Mouse (Mus musculus): ENCODE data around the gene Camta1. TPM values are rescaled to one million over a fixed set of nuclear protein-coding genes. Genes with fewer than 3 reads are reported as not detected.
"Not testable (repeated sequence)": the region's sequence is repeated elsewhere in the genome, so short reads cannot be mapped to it uniquely, and the experiment has no call there.

The Camta1 gene
- polyA plus RNA-seq, 1 experiment from 2014 or later, result 106 TPM

GRCm38 (mm10) chr4:150880364-150880763 is 981.3 kb downstream of the Camta1 start:
- H3K9ac ChIP-seq (ENCODE audit: low read length), result no peak overlapping the region
- peaks cover 13% of the 10 kb centered on the region; the same call in 1 of the 2 replicates for H3K9me3 ChIP-seq (ENCODE audit: control insufficient read depth, low read length)
- no peak overlapping the region for H3K4me3 ChIP-seq (ENCODE audit: low read depth, low read length)
- DNase-seq (ENCODE audit: low spot score) (no peak), ATAC-seq (ENCODE audit: insufficient number of reproducible peaks, low FRiP score, low TSS enrichment, low read depth) (no peak)
- H3K36me3 ChIP-seq (ENCODE audit: control insufficient read depth, insufficient read depth, low read length), result no peaks in the 10 kb centered on the region
- no peaks in the 10 kb centered on the region for H3K4me1 ChIP-seq (ENCODE audit: control insufficient read depth, insufficient read depth, low read length)
- H3K27ac ChIP-seq (replicated peaks; ENCODE audit: low read depth, low read length), result no peak overlapping the region
- 90% methylated on average over 5 of the region's 5 CpGs for WGBS
- no peaks in the 10 kb centered on the region for H3K27me3 ChIP-seq (ENCODE audit: control insufficient read depth, insufficient read depth, low read length)
- no peak overlapping the region for H3K4me2 ChIP-seq (ENCODE audit: low read depth, severe bottlenecking)

- no peak overlapping the region for H3K27ac ChIP-seq (replicated peaks; ENCODE audit: low read depth, low read length)
Measured at GRCm38 (mm10) chr4:150879631-150880030, 982.0 kb downstream of the Camta1 start.

GRCm38 (mm10) chr4:150875393-150875792 is 986.3 kb downstream of the Camta1 start:
- Histone ChIP-seq H3K36me3 (ENCODE audit: control insufficient read depth, insufficient read depth, low read length) (no peaks in the 10 kb centered on the region), H3K9me3 (ENCODE audit: control insufficient read depth, low read length) (peaks cover 13% of the 10 kb centered on the region; the same call in 1 of the 2 replicates), H3K9ac (ENCODE audit: low read length) (no peak overlapping the region), H3K4me3 (ENCODE audit: low read depth, low read length) (no peak overlapping the region), H3K27ac (replicated peaks; ENCODE audit: low read depth, low read length) (no peak overlapping the region), H3K4me1 (ENCODE audit: control insufficient read depth, insufficient read depth, low read length) (peaks cover 18% of the 10 kb centered on the region), H3K4me2 (ENCODE audit: low read depth, severe bottlenecking) (no peak overlapping the region), H3K27me3 (ENCODE audit: control insufficient read depth, insufficient read depth, low read length) (no peaks in the 10 kb centered on the region)
- no peak for DNase-seq (ENCODE audit: low spot score)
- no peak for ATAC-seq (ENCODE audit: insufficient number of reproducible peaks, low FRiP score, low TSS enrichment, low read depth)
- WGBS, result 89% methylated on average over 10 of the region's 10 CpGs

More at GRCm38 (mm10) chr4:150879631-150880030, 982.0 kb downstream of the Camta1 start:
- H3K27me3 ChIP-seq (ENCODE audit: control insufficient read depth, insufficient read depth, low read length), result no peaks in the 10 kb centered on the region
- DNase-seq (ENCODE audit: low spot score) (no peak), ATAC-seq (ENCODE audit: insufficient number of reproducible peaks, low FRiP score, low TSS enrichment, low read depth) (no peak)
- H3K36me3 ChIP-seq (ENCODE audit: control insufficient read depth, insufficient read depth, low read length), result no peaks in the 10 kb centered on the region
- H3K4me3 ChIP-seq (ENCODE audit: low read depth, low read length), result no peak overlapping the region
- no peak overlapping the region for H3K4me2 ChIP-seq (ENCODE audit: low read depth, severe bottlenecking)
- peaks cover 13% of the 10 kb centered on the region; the same call in 1 of the 2 replicates for H3K9me3 ChIP-seq (ENCODE audit: control insufficient read depth, low read length)
- H3K9ac ChIP-seq (ENCODE audit: low read length), result no peak overlapping the region
- H3K4me1 ChIP-seq (ENCODE audit: control insufficient read depth, insufficient read depth, low read length), result no peaks in the 10 kb centered on the region
- WGBS, result 92% methylated on average over 22 of the region's 22 CpGs

GRCm38 (mm10) chr4:150874416-150874815 is 987.3 kb downstream of the Camta1 start:
- not testable (repeated sequence) for H3K4me2 ChIP-seq (ENCODE audit: low read depth, severe bottlenecking); DNase-seq (ENCODE audit: low spot score); H3K27me3 ChIP-seq (ENCODE audit: control insufficient read depth, insufficient read depth, low read length); H3K4me3 ChIP-seq (ENCODE audit: low read depth, low read length); H3K27ac ChIP-seq (replicated peaks; ENCODE audit: low read depth, low read length); H3K9ac ChIP-seq (ENCODE audit: low read length); ATAC-seq (ENCODE audit: insufficient number of reproducible peaks, low FRiP score, low TSS enrichment, low read depth); H3K36me3 ChIP-seq (ENCODE audit: control insufficient read depth, insufficient read depth, low read length); H3K9me3 ChIP-seq (ENCODE audit: control insufficient read depth, low read length)
- peaks cover 22% of the 10 kb centered on the region for H3K4me1 ChIP-seq (ENCODE audit: control insufficient read depth, insufficient read depth, low read length)
- 72% methylated on average over 4 of the region's 4 CpGs for WGBS

GRCm38 (mm10) chr4:150872681-150873080 is 989.0 kb downstream of the Camta1 start:
- no peaks in the 10 kb centered on the region for H3K36me3 ChIP-seq (ENCODE audit: control insufficient read depth, insufficient read depth, low read length)
- H3K4me1 ChIP-seq (ENCODE audit: control insufficient read depth, insufficient read depth, low read length), result peaks cover 22% of the 10 kb centered on the region
- no peak for DNase-seq (ENCODE audit: low spot score)
- no peak for ATAC-seq (ENCODE audit: insufficient number of reproducible peaks, low FRiP score, low TSS enrichment, low read depth)
- peak overlapping the region; percentile 44 for H3K27ac ChIP-seq (replicated peaks; ENCODE audit: low read depth, low read length)
- WGBS, result 74% methylated on average over 8 of the region's 8 CpGs
- H3K9me3 ChIP-seq (ENCODE audit: control insufficient read depth, low read length), result no peaks in the 10 kb centered on the region
- H3K27me3 ChIP-seq (ENCODE audit: control insufficient read depth, insufficient read depth, low read length), result no peaks in the 10 kb centered on the region
- no peak overlapping the region for H3K4me2 ChIP-seq (ENCODE audit: low read depth, severe bottlenecking)
- no peak overlapping the region for H3K4me3 ChIP-seq (ENCODE audit: low read depth, low read length)
- H3K9ac ChIP-seq (ENCODE audit: low read length), result no peak overlapping the region; the same call in 1 of the 2 replicates

- DNase-seq (ENCODE audit: low spot score) (no peak), ATAC-seq (ENCODE audit: insufficient number of reproducible peaks, low FRiP score, low TSS enrichment, low read depth) (peak; percentile 65; the same call in 1 of the 2 replicates)
- no peak overlapping the region for H3K4me2 ChIP-seq (ENCODE audit: low read depth, severe bottlenecking)
- peaks cover 22% of the 10 kb centered on the region for H3K4me1 ChIP-seq (ENCODE audit: control insufficient read depth, insufficient read depth, low read length)
- no peaks in the 10 kb centered on the region for H3K36me3 ChIP-seq (ENCODE audit: control insufficient read depth, insufficient read depth, low read length)
- H3K27ac ChIP-seq (replicated peaks; ENCODE audit: low read depth, low read length), result peak overlapping the region; percentile 44
- H3K4me3 ChIP-seq (ENCODE audit: low read depth, low read length), result no peak overlapping the region
- no peaks in the 10 kb centered on the region for H3K9me3 ChIP-seq (ENCODE audit: control insufficient read depth, low read length)
- H3K9ac ChIP-seq (ENCODE audit: low read length), result no peak overlapping the region; the same call in 1 of the 2 replicates
- no peaks in the 10 kb centered on the region for H3K27me3 ChIP-seq (ENCODE audit: control insufficient read depth, insufficient read depth, low read length)
- WGBS, result 27% methylated on average over 9 of the region's 9 CpGs
Measured at GRCm38 (mm10) chr4:150872139-150872651, 989.5 kb downstream of the Camta1 start.

- peak; percentile 73; the same call in 1 of the 2 replicates for ATAC-seq (ENCODE audit: insufficient number of reproducible peaks, low FRiP score, low TSS enrichment, low read depth)
- H3K9me3 ChIP-seq (ENCODE audit: control insufficient read depth, low read length), result no peaks in the 10 kb centered on the region
- H3K4me3 ChIP-seq (ENCODE audit: low read depth, low read length), result no peak overlapping the region
- H3K36me3 ChIP-seq (ENCODE audit: control insufficient read depth, insufficient read depth, low read length), result peaks cover 5% of the 10 kb centered on the region
- H3K27me3 ChIP-seq (ENCODE audit: control insufficient read depth, insufficient read depth, low read length), result no peaks in the 10 kb centered on the region
- H3K4me2 ChIP-seq (ENCODE audit: low read depth, severe bottlenecking), result no peak overlapping the region
- H3K4me1 ChIP-seq (ENCODE audit: control insufficient read depth, insufficient read depth, low read length), result peaks cover 22% of the 10 kb centered on the region
- peak overlapping the region; percentile 44 for H3K27ac ChIP-seq (replicated peaks; ENCODE audit: low read depth, low read length)
- H3K9ac ChIP-seq (ENCODE audit: low read length), result no peak overlapping the region
- peak; percentile 45 for DNase-seq (ENCODE audit: low spot score)
- WGBS, result 32% methylated on average over 10 of the region's 10 CpGs
Measured at GRCm38 (mm10) chr4:150871392-150872138, 990.1 kb downstream of the Camta1 start.

GRCm38 (mm10) chr4:150870963-150871391 is 990.7 kb downstream of the Camta1 start:
- DNase-seq (ENCODE audit: low spot score), result no peak
- WGBS, result 87% methylated on average over 13 of the region's 13 CpGs
- Histone ChIP-seq H3K27me3 (ENCODE audit: control insufficient read depth, insufficient read depth, low read length) (no peaks in the 10 kb centered on the region), H3K9me3 (ENCODE audit: control insufficient read depth, low read length) (no peaks in the 10 kb centered on the region), H3K27ac (replicated peaks; ENCODE audit: low read depth, low read length) (no peak overlapping the region), H3K4me1 (ENCODE audit: control insufficient read depth, insufficient read depth, low read length) (peaks cover 22% of the 10 kb centered on the region), H3K9ac (ENCODE audit: low read length) (no peak overlapping the region), H3K4me3 (ENCODE audit: low read depth, low read length) (no peak overlapping the region), H3K4me2 (ENCODE audit: low read depth, severe bottlenecking) (no peak overlapping the region), H3K36me3 (ENCODE audit: control insufficient read depth, insufficient read depth, low read length) (peaks cover 9% of the 10 kb centered on the region)
- no peak for ATAC-seq (ENCODE audit: insufficient number of reproducible peaks, low FRiP score, low TSS enrichment, low read depth)

All from limb, embryonic 11.5 days (tissue).